Comparison of ENCODE assay signal across 23 mouse cellular contexts in the genomic region with DNA sequence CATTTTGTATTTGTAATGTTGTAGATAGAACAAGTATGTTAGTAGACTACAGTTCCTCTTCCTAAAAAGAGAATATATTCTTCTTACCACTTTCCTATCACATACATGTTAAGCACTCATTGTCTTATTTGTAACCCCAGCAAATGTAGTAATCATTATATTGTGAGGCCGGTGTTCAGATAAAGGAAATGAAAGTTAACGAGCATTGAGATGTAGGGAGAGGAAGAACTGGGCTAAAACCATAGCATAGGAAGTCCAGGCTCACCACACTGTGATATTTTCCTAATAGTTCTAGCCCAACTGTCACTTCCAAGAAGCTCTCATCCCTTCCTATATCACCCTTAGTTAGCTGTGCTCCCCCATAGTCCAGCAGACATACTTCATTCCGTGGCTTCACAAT.
"Had no signal": no experiment of that assay in that cellular context is flagged by ENCODE, and none has a peak within 500 bp of the region (broad histone marks: within the 10 kb centered on the region; RNA-seq: fewer than 3 reads in every experiment).

No protein-coding gene starts in this region.

- H3K4me2 ChIP-seq: liver, embryonic 13.5 days; liver, embryonic 15.5 days; lung, embryonic 15.5 days; midbrain, embryonic 12.5 days; neural tube, embryonic 12.5 days; stomach, embryonic 15.5 days had no signal

- H3K4me1 ChIP-seq: liver, embryonic 13.5 days; liver, embryonic 15.5 days; lung, embryonic 15.5 days; stomach, embryonic 15.5 days had no signal

- DNase-seq: liver, embryonic 13.5 days; liver, postnatal 0 days; lung, adult 2 months; lung, postnatal 14 days; lung, postnatal 36 days; midbrain, embryonic 14.5 days; retina, postnatal 1 day; right cerebral cortex, adult 18-20 months; right cerebral cortex, postnatal 25 days; right cerebral cortex, postnatal 4 days; spleen, adult 18-20 months; thymus, adult 2 months; thymus, postnatal 25 days; thymus, postnatal 4 days had no signal

- H3K9ac ChIP-seq: liver, embryonic 13.5 days; liver, embryonic 15.5 days; liver, postnatal 0 days; lung, embryonic 15.5 days; midbrain, embryonic 12.5 days; neural tube, embryonic 12.5 days; stomach, embryonic 15.5 days had no signal

- ATAC-seq: liver, postnatal 0 days; lung, postnatal 0 days; midbrain, embryonic 16.5 days had no signal

- H3K36me3 ChIP-seq: liver, embryonic 13.5 days; liver, embryonic 15.5 days; lung, embryonic 15.5 days; midbrain, embryonic 10.5 days; midbrain, embryonic 12.5 days; neural tube, embryonic 12.5 days; stomach, embryonic 15.5 days had no signal

- H3K9me3 ChIP-seq: liver, embryonic 13.5 days; liver, embryonic 15.5 days; lung, embryonic 15.5 days; midbrain, embryonic 10.5 days; midbrain, embryonic 12.5 days; neural tube, embryonic 12.5 days; stomach, embryonic 15.5 days had no signal

- H3K4me3 ChIP-seq: liver, embryonic 13.5 days; liver, embryonic 15.5 days; lung, embryonic 15.5 days; midbrain, embryonic 10.5 days; midbrain, embryonic 12.5 days; neural tube, embryonic 12.5 days; stomach, embryonic 15.5 days had no signal

- H3K27me3 ChIP-seq: liver, embryonic 13.5 days; liver, embryonic 15.5 days; lung, embryonic 15.5 days; neural tube, embryonic 12.5 days; stomach, embryonic 15.5 days had no signal

- H3K27ac ChIP-seq: liver, embryonic 13.5 days; liver, embryonic 15.5 days; lung, embryonic 15.5 days; midbrain, embryonic 10.5 days; midbrain, embryonic 12.5 days; neural tube, embryonic 12.5 days; stomach, embryonic 15.5 days; stomach, postnatal 0 days had no signal
